8 mouse cellular contexts compared by ENCODE assay signal in genomic region chr6:36387612-36388400, GRCm38 (mm10). TPM values are rescaled to one million over a fixed set of nuclear protein-coding genes. Genes with fewer than 3 reads are reported as not detected.
DNase-seq lines count a peak whose midpoint lies in the region; ATAC-seq and TF ChIP-seq lines count a peak whose summit lies in the region.

TSS of gene Chrm2 (plus strand) at chr6:36388084.

- peak within 1 kb of the TSS; percentile 85 for H3K4me2 ChIP-seq in intestine, embryonic 16.5 days (ENCODE audit: low read depth, low read length)
- H3K4me2 ChIP-seq in liver, postnatal 0 days (ENCODE audit: low read depth, low read length): peak within 1 kb of the TSS; percentile 72

- 0 out of 2 replicates have a peak, but pooled peaks cover 2% of the 10 kb centered on the region for H3K27me3 ChIP-seq in intestine, embryonic 16.5 days (replicated peaks; ENCODE audit: control insufficient read depth, insufficient read depth, low read length)
- peaks cover 25% of the 10 kb centered on the region for H3K27me3 ChIP-seq in liver, postnatal 0 days (ENCODE audit: insufficient read depth, low read length)

- DNase-seq in cerebellum, postnatal 10 days: peak; percentile 55 to 64
- DNase-seq in cerebellum, adult 11 months: no peak
- DNase-seq in brain, embryonic 14.5 days (ENCODE audit: low read depth): peak; percentile 82
- peak; percentile 51 to 58 for DNase-seq in frontal cortex, postnatal 36 days (ENCODE audit: low spot score in 2 of 2)
- peak; percentile 12 for DNase-seq in liver, postnatal 0 days
- peak; percentile 57 to 75 for DNase-seq in right cerebral cortex, postnatal 10 days (ENCODE audit: low spot score in 2 of 2)
- DNase-seq in spleen, postnatal 4 days (ENCODE audit: low spot score in 2 of 2): no peak

- H3K9me3 ChIP-seq in intestine, embryonic 16.5 days (ENCODE audit: control insufficient read depth, low read length): no peaks in the 10 kb centered on the region
- H3K9me3 ChIP-seq in liver, postnatal 0 days (ENCODE audit: low read length): no peaks in the 10 kb centered on the region

- no peak for TF ChIP-seq POLR2A in brain, embryonic 14.5 days (IDR thresholded peaks at IDR 0.05; ENCODE audit: borderline replicate concordance, extremely low read depth, insufficient read depth, insufficient read length, poor library complexity, severe bottlenecking)

- TF ChIP-seq CTCF in brain, embryonic 14.5 days (IDR thresholded peaks at IDR 0.05; ENCODE audit: borderline replicate concordance, extremely low read depth, insufficient read depth, insufficient read length): no peak
- TF ChIP-seq CTCF in liver, postnatal 0 days (IDR thresholded peaks at IDR 0.05; ENCODE audit: low read depth): no peak

- 2% methylated on average over 30 of the region's 30 CpGs for WGBS in intestine, embryonic 16.5 days
- WGBS in liver, postnatal 0 days (ENCODE audit: insufficient replicate concordance): 4% methylated on average over 30 of the region's 30 CpGs

- H3K4me1 ChIP-seq in intestine, embryonic 16.5 days (ENCODE audit: control insufficient read depth, insufficient read depth, low read length): no peaks in the 10 kb centered on the region
- peaks cover 2% of the 10 kb centered on the region; the same call in 1 of the 2 replicates for H3K4me1 ChIP-seq in liver, postnatal 0 days (ENCODE audit: insufficient read depth)

- TF ChIP-seq EP300 in liver, postnatal 0 days (IDR thresholded peaks at IDR 0.05; ENCODE audit: low read depth): no peak

- peak within 1 kb of the TSS; percentile 35; the same call in 1 of the 2 replicates for H3K27ac ChIP-seq in intestine, embryonic 16.5 days (ENCODE audit: low read length)
- H3K27ac ChIP-seq in liver, postnatal 0 days (ENCODE audit: low read depth): no peak within 1 kb of the TSS

- peak; percentile 66 for ATAC-seq in intestine, embryonic 16.5 days
- ATAC-seq in liver, postnatal 0 days: no peak

- H3K4me3 ChIP-seq in intestine, embryonic 16.5 days (ENCODE audit: low read length): peak within 1 kb of the TSS; percentile 61
- H3K4me3 ChIP-seq in liver, postnatal 0 days (ENCODE audit: low read depth, low read length): peak within 1 kb of the TSS; percentile 47

- H3K9ac ChIP-seq in intestine, embryonic 16.5 days (ENCODE audit: low read depth, low read length): peak within 1 kb of the TSS; percentile 65
- H3K9ac ChIP-seq in liver, postnatal 0 days (replicated peaks): peak within 1 kb of the TSS; percentile 16; the same call in 1 of the 2 replicates

- H3K36me3 ChIP-seq in intestine, embryonic 16.5 days (ENCODE audit: control insufficient read depth, insufficient read depth, low read length): no peaks in the 10 kb centered on the region
- H3K36me3 ChIP-seq in liver, postnatal 0 days (replicated peaks; ENCODE audit: insufficient read depth, low read length): no peaks in the 10 kb centered on the region

RNA-seq across cellular contexts. Expression of gene Chrm2, which starts in this region (rescaled TPM):
- polyA plus RNA-seq in brain, embryonic 14.5 days (2012; rRNA removed): 1.8 and 4.0 TPM in 2 replicates
- polyA plus RNA-seq in intestine, embryonic 16.5 days (2015; fragmentation: Nextera tagmentation; extraction: Ambion mirVana): 14.5 and 14.9 TPM in 2 replicates
- 0.21 and 0.22 TPM in 2 replicates for polyA plus RNA-seq in liver, postnatal 0 days (2015; fragmentation: Nextera tagmentation; extraction: Ambion mirVana)

Comparison
In these comparisons a context has a peak if more than half of its experiments do, and no peak if none do; other contexts are left out.
1. DNase-seq: peak in cerebellum, postnatal 10 days (2 of 2), brain, embryonic 14.5 days (single experiment), frontal cortex, postnatal 36 days (2 of 2) and right cerebral cortex, postnatal 10 days (2 of 2); none in cerebellum, adult 11 months (single experiment) and spleen, postnatal 4 days (0 of 2).
2. Peak in DNase-seq, H3K4me3 ChIP-seq, H3K9ac ChIP-seq and H3K4me2 ChIP-seq in liver, postnatal 0 days; RNA of the gene not detected or under 1 TPM.